Mouse (Mus musculus) ES-Bruce4 (cell line): ENCODE data around the gene Hist2h2aa2. TPM values are rescaled to one million over a fixed set of nuclear protein-coding genes. Genes with fewer than 3 reads are reported as not detected.
"Not testable (repeated sequence)": the region's sequence is repeated elsewhere in the genome, so short reads cannot be mapped to it uniquely, and the experiment has no call there.

ENCODE experiments used
- H3K27ac ChIP-seq: 2 replicates; pipeline ENCODE4 v1.5.1; 2012; ENCODE audit warnings: low read length, inconsistent platforms; ENCODE audit not compliant: insufficient read depth
- H3K27me3 ChIP-seq: 2 replicates; pipeline ENCODE4 v1.6.1; 2012; ENCODE audit warnings: mild to moderate bottlenecking, low read length, inconsistent platforms; ENCODE audit not compliant: control insufficient read depth, poor library complexity, insufficient read depth, severe bottlenecking
- H3K36me3 ChIP-seq: 2 replicates; pipeline ENCODE4 v1.6.1; 2012; ENCODE audit warnings: inconsistent platforms, mild to moderate bottlenecking, low read length, moderate library complexity; ENCODE audit not compliant: control insufficient read depth, poor library complexity, insufficient read depth, severe bottlenecking
- H3K4me1 ChIP-seq: one replicate; pipeline ENCODE4 v1.8.1; 2011; ENCODE audit warnings: low read length; ENCODE audit not compliant: control insufficient read depth, insufficient read depth
- H3K4me3 ChIP-seq: 2 replicates; pipeline ENCODE4 v1.5.1; 2011; ENCODE audit warnings: low read depth, mild to moderate bottlenecking, low read length
- H3K9ac ChIP-seq: 2 replicates; pipeline ENCODE4 v1.6.1; 2012; ENCODE audit warnings: low read depth, mild to moderate bottlenecking, inconsistent platforms; ENCODE audit not compliant: poor library complexity, severe bottlenecking
- H3K9me3 ChIP-seq: replicated peaks from 2 replicates; pipeline ENCODE4 v1.6.1; 2012; ENCODE audit warnings: mild to moderate bottlenecking, low read length, inconsistent platforms; ENCODE audit not compliant: control insufficient read depth, poor library complexity, insufficient read depth, severe bottlenecking
- CTCF ChIP-seq: IDR thresholded peaks from one replicate; pipeline ENCODE4 v1.8.1; 2011; ENCODE audit warnings: low read depth, low read length
- EP300 ChIP-seq: IDR thresholded peaks from 2 replicates; pipeline ENCODE4 v1.6.1; 2011; ENCODE audit warnings: low read depth, low read length; ENCODE audit not compliant: insufficient read depth
- POLR2A ChIP-seq: IDR thresholded peaks from one replicate; pipeline ENCODE4 v1.8.1; 2011; ENCODE audit warnings: low read length; ENCODE audit not compliant: insufficient read depth
- polyA plus RNA-seq: library from polyadenylated mRNA; stranded (reverse); fragments of >200 nt; gene quantifications from 2 replicates; pipeline ENCODE4 v1.2.4, GENCODE M21; 2011; ENCODE audit warnings: low read depth; ENCODE audit not compliant: missing spikeins, insufficient read depth, insufficient read length

Gene Hist2h2aa2
- polyA plus RNA-seq, 1 experiment = 17.2 TPM

DNA sequence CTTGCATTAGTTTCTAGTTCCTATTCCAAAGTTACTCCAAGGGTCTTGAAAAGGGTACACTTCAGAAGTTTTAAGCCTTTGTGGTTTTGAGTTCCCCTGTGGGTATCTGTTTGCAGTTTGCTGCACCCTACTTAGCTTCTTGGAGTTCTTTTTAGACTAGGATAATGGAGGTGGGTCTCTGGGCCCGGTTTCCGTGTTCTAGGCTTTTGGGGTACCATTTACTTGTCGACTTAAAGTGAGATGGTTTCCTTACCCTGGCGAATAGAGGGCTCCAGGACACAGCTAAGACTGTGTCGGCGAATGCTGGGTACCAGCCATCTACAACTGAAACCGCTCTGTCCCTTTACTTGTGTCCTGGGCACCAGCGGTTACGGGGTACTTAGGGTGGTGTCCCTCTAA, 18.4 kb downstream of the Hist2h2aa2 start:
- TF ChIP-seq POLR2A (no peak), CTCF (no peak), EP300 (no peak)
- Histone ChIP-seq H3K36me3 (no peaks in the 10 kb centered on the region), H3K4me1 (no peaks in the 10 kb centered on the region), H3K27ac (peak overlapping the region; percentile 46), H3K9me3 (no peaks in the 10 kb centered on the region), H3K9ac (peak overlapping the region; percentile 63), H3K4me3 (peak overlapping the region; percentile 83), H3K27me3 (no peaks in the 10 kb centered on the region)

DNA sequence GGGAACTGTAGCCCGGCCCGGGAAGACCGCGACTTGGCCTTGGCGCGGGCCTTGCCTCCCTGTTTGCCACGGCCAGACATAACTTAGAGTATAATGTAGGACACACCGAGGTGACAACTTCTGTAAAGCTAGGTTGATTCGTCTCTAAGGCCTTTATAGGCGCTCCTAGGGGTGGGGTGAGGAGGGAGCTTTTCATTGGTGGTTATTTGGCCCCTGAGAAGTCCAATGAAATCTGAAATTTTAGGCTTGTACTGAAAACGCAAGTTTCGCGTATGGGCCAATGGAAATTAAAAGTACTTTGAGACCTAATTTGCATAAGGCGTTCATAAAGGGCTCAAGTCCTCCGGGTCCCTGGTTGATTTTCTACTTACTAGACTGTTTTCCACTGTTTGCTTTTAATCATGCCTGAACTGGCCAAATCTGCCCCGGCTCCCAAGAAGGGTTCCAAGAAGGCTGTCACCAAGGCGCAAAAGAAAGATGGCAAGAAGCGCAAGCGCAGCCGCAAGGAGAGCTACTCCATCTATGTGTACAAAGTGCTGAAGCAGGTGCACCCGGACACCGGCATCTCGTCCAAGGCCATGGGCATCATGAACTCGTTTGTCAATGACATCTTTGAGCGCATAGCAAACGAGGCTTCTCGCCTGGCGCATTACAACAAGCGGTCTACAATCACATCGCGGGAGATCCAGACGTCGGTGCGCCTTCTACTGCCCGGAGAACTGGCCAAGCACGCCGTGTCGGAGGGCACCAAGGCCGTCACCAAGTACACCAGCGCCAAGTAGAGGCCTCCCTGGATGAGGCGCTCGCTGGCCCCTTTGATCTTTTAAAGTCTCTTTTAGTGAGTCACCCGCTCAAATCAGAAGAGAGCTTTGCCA, 19.1 kb downstream of the Hist2h2aa2 start, which contains the start of the genes Hist2h2ac and Hist2h2be:
TSS of gene Hist2h2ac (minus strand) at position 116 of the 875 bp plus-strand sequence.
TSS of gene Hist2h2be (plus strand) at position 355 of the 875 bp plus-strand sequence.
- Histone ChIP-seq H3K36me3 (no peaks in the 10 kb centered on the region), H3K9ac (peak within 1 kb of the TSS; percentile 97), H3K27me3 (no peaks in the 10 kb centered on the region), H3K4me3 (peak within 1 kb of the TSS; percentile 89), H3K27ac (peak within 1 kb of the TSS; percentile 98), H3K9me3 (no peaks in the 10 kb centered on the region), H3K4me1 (no peaks in the 10 kb centered on the region)
- no peak for TF ChIP-seq CTCF
- peak; percentile 84 for TF ChIP-seq POLR2A
- TF ChIP-seq EP300 = 0 out of 2 replicates have a peak, but pooled peaks have one; percentile 15

DNA sequence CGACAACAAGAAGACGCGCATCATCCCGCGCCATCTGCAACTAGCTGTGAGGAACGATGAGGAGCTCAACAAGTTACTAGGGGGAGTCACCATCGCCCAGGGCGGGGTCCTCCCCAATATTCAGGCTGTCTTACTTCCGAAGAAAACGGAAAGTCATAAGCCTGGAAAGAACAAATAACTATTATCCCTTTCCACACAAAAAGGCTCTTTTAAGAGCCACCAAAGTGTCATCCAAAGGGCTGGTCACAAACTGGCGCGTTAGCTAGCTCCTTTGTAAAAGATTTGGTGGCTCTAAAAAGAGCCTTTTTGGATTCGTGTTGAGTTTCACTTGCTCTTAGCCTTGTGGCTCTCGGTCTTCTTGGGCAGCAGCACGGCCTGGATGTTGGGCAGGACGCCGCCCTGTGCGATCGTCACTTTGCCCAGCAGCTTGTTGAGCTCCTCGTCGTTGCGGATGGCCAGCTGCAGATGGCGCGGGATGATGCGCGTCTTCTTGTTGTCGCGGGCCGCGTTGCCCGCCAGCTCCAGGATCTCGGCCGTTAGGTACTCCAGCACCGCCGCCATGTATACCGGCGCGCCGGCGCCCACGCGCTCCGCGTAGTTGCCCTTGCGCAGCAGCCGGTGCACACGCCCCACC, 19.8 kb downstream of the Hist2h2aa2 start:
- peak overlapping the region; percentile 98 for H3K27ac ChIP-seq
- H3K4me3 ChIP-seq = peak overlapping the region; percentile 89
- H3K36me3 ChIP-seq, H3K9me3 ChIP-seq, H3K4me1 ChIP-seq, H3K27me3 ChIP-seq: not testable (repeated sequence)
- peak overlapping the region; percentile 97 for H3K9ac ChIP-seq

DNA sequence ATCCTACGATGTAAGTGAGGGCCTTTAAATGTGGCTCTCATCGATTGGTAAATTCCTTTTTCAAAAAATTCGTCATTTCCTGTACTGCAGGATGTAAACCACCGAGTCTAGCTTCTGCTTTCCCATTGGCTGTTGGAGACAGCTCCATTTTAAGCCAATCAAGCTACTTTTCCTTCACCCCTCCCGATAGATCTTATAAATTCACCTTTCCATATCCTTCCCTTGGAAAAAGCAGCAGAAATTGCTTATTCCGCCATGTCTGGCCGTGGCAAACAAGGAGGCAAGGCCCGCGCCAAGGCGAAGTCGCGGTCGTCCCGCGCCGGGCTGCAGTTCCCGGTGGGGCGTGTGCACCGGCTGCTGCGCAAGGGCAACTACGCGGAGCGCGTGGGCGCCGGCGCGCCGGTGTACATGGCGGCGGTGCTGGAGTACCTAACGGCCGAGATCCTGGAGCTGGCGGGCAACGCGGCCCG, 20.4 kb downstream of the Hist2h2aa2 start, which contains the start of the genes Bola1 and Hist2h2ab:
TSS of gene Bola1 (minus strand) at position 49 of the 470 bp plus-strand sequence.
TSS of gene Hist2h2ab (plus strand) at position 205 of the 470 bp plus-strand sequence.
- H3K4me1 ChIP-seq = no peaks in the 10 kb centered on the region

DNA sequence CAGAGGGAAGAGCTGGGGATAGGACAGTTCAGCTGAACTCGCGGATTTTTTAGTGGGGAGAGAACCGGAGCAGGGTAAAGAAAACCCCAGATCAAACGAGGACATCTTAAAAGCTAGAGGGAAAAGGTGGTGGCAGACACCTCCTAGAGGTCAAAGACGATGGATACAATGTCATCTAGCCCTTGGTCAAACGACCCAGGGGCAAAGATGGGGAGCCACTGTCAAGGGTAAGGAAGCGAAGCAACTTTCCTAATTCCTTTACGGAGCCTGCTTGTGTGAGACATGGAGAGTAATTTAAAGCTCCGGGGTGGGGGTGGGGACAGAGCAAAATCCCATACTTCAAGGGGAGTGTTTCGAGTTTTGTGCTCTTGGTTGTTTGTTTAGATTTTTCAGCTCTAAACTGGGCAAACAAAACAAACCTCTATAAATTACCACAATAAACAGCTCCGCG, 20.9 kb downstream of the Hist2h2aa2 start:
- Histone ChIP-seq H3K9me3 (no peaks in the 10 kb centered on the region), H3K4me1 (no peaks in the 10 kb centered on the region), H3K27me3 (no peaks in the 10 kb centered on the region), H3K27ac (peak overlapping the region; percentile 98), H3K36me3 (no peaks in the 10 kb centered on the region), H3K9ac (peak overlapping the region; percentile 97), H3K4me3 (peak overlapping the region; percentile 76)
- TF ChIP-seq CTCF (no peak), EP300 (no peak), POLR2A (no peak)

More for the DNA sequence above, 20.4 kb downstream of the Hist2h2aa2 start, which contains the start of the genes Bola1 and Hist2h2ab:
- Histone ChIP-seq H3K36me3 (no peaks in the 10 kb centered on the region), H3K27ac (peak within 1 kb of the TSS; percentile 98), H3K4me3 (peak within 1 kb of the TSS; percentile 89), H3K9me3 (no peaks in the 10 kb centered on the region), H3K9ac (peak within 1 kb of the TSS; percentile 97), H3K27me3 (no peaks in the 10 kb centered on the region)
- TF ChIP-seq EP300 = no peak
- no peak for TF ChIP-seq CTCF
- TF ChIP-seq POLR2A = no peak
